Mouse (Mus musculus): ENCODE data around the gene Tarbp2.

GRCm38 (mm10) chr15:102500479-102500878 is 17.5 kb upstream of the Tarbp2 start:
- TF ChIP-seq POLR2A (IDR thresholded peaks at IDR 0.05; ENCODE audit: low read depth, low read length) (no peak), CTCF (IDR thresholded peaks at IDR 0.05; ENCODE audit: extremely low read depth, insufficient read length, insufficient replicate concordance, low read depth, low read length) (no peak)

Measured in small intestine, adult 2 months (tissue).